Mouse (Mus musculus) stomach, embryonic 15.5 days (tissue): Measurements from ENCODE around the gene Cacng2. TPM values are rescaled to one million over a fixed set of nuclear protein-coding genes. Genes with fewer than 3 reads are reported as not detected.

Experiments
- ATAC-seq: fragments of 200-750 bp; cut with Nextera tagmentation; 2 replicates; pipeline ENCODE4 v1.8.0; 2017; ENCODE audit warnings: low read depth, moderate number of reproducible peaks, moderate TSS enrichment; ENCODE audit not compliant: insufficient read depth, low FRiP score
- H3K27ac ChIP-seq: fragments of 300-500 bp; sonication (generic); 2 replicates; pipeline ENCODE4 v1.5.1; 2015; ENCODE audit warnings: mild to moderate bottlenecking, inconsistent platforms
- H3K27me3 ChIP-seq: fragments of 300-500 bp; sonication (generic); replicated peaks from 2 replicates; pipeline ENCODE4 v1.6.1; 2015; ENCODE audit warnings: inconsistent platforms
- H3K36me3 ChIP-seq: fragments of 300-500 bp; sonication (generic); 2 replicates; pipeline ENCODE4 v1.6.1; 2015; ENCODE audit warnings: inconsistent platforms
- H3K4me1 ChIP-seq: fragments of 300-500 bp; sonication (generic); 2 replicates; pipeline ENCODE4 v1.6.1; 2015; ENCODE audit warnings: inconsistent platforms
- H3K4me2 ChIP-seq: fragments of 300-500 bp; sonication (generic); 2 replicates; pipeline ENCODE4 v1.6.1; 2015; ENCODE audit warnings: mild to moderate bottlenecking, inconsistent platforms
- H3K4me3 ChIP-seq: fragments of 300-500 bp; sonication (generic); replicated peaks from 2 replicates; pipeline ENCODE4 v1.5.1; 2015; ENCODE audit warnings: inconsistent platforms
- H3K9ac ChIP-seq: fragments of 300-500 bp; sonication (generic); 2 replicates; pipeline ENCODE4 v1.6.1; 2015; ENCODE audit warnings: inconsistent platforms
- H3K9me3 ChIP-seq: fragments of 300-500 bp; sonication (generic); 2 replicates; pipeline ENCODE4 v1.6.1; 2016; ENCODE audit warnings: inconsistent platforms
- WGBS: fragments of 180-500 bp; shearing (Covaris S2); methylation state at CpG from one replicate; pipeline ENCODE4 v1.1.7; 2015; 5-methylcytosine and 5-hydroxymethylcytosine counted together
- polyA plus RNA-seq: library from polyadenylated mRNA; unstranded; fragments of >200 nt; fragmentation: Nextera tagmentation; extraction: Ambion mirVana; gene quantifications from 2 replicates; pipeline ENCODE4 v1.2.1, GENCODE M21; 2015

Gene Cacng2
- polyA plus RNA-seq, 1 experiment from 2014 or later: 0.13 TPM

DNA sequence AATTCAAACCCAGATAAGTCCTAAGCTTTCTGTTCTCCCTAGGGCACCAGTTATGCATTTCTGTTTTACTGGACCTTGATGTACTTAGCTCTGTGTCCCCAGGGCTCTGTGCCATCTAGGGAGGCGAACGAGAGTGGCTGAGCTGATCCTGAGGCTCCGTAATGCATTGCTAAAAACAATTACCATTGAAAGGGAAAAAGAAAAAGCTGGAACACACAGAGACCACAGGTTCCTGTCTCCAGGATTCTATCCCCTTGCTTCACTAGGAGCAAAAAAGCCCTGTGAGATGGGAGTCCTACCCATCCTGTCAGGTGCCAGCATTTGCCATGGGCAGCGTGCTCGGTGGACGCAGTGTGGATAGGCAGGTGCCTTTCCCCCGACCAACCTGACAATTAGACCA, 38.4 kb downstream of the Cacng2 start:
- WGBS: 83% methylated on average over 7 of the region's 7 CpGs
- no peak overlapping the region for H3K4me3 ChIP-seq
- no peak for ATAC-seq
- H3K27ac ChIP-seq: no peak overlapping the region
- H3K4me1 ChIP-seq: no peaks in the 10 kb centered on the region
- H3K36me3 ChIP-seq: no peaks in the 10 kb centered on the region
- H3K9me3 ChIP-seq: no peaks in the 10 kb centered on the region
- H3K4me2 ChIP-seq: no peak overlapping the region
- H3K9ac ChIP-seq: no peak overlapping the region
- no peaks in the 10 kb centered on the region for H3K27me3 ChIP-seq

DNA sequence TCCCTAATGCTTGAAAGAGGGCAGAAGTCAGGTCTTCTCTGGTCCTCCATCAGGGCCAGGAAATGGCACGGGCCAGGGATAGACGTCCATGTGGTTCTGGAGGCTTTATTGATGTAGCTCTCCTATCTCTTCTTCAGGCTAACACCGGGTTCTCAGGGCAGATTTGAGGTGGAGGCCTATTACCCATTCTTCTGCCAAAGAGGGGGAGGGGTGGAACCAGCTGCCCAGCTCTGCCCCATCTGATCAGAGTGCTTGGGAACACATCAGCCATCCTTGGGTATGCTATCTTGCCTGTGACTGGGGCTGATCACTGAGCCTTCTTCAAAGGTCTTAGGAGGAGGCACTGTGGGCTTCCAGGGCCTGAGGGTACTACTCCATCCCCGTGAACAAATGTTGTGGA, 39.5 kb downstream of the Cacng2 start:
- H3K9me3 ChIP-seq: no peaks in the 10 kb centered on the region
- H3K27ac ChIP-seq: no peak overlapping the region
- H3K27me3 ChIP-seq: no peaks in the 10 kb centered on the region
- no peaks in the 10 kb centered on the region for H3K36me3 ChIP-seq
- no peak overlapping the region for H3K4me2 ChIP-seq
- H3K4me1 ChIP-seq: no peaks in the 10 kb centered on the region
- ATAC-seq: no peak
- H3K4me3 ChIP-seq: no peak overlapping the region
- 70% methylated on average over 4 of the region's 4 CpGs for WGBS
- no peak overlapping the region for H3K9ac ChIP-seq

DNA sequence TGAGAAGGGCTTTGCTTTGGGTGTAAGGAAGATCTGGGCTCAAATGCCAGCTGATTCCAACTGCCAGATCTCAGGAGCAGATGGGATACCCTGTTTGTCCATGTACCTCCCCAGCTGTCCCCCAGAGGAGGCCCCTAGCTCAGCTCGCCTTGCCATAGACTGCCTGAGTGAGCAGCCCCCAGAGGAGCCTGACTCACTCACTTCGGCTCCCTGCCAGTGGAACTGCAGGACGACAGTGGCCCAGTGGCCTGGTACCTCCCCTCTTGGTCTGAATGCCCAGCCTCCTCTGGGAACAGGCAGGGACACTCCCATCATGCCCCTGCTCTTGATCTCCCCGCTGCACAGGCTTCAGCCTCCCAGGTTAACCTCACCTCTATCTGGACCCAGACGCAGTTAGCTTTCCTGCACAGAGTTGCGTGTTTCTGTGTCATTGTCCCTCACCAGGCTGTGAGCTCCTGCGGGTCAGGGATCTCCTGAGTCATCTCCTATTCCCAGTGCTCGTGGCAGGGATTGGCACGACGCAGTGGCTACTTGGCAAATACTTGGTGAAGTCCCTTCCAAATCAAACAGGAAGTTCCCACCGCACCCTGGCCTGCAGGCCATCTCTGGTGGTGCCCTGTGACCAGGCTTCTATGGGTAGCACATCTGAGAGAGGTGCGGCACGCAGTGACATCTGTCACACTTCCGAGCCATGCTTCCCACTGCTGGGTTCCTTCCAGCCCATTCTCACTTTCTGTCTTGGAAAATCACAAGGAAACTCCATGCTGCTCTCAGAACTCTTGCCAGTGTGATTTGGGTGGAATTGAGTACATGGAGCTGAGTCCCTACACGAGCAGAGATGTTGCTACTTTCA, 40.8 kb downstream of the Cacng2 start:
- WGBS: 67% methylated on average over 15 of the region's 15 CpGs
- H3K4me2 ChIP-seq: no peak overlapping the region
- H3K27me3 ChIP-seq: no peaks in the 10 kb centered on the region
- H3K9ac ChIP-seq: no peak overlapping the region
- ATAC-seq: no peak
- no peak overlapping the region for H3K4me3 ChIP-seq
- no peaks in the 10 kb centered on the region for H3K9me3 ChIP-seq
- no peak overlapping the region for H3K27ac ChIP-seq
- H3K4me1 ChIP-seq: no peaks in the 10 kb centered on the region
- no peaks in the 10 kb centered on the region for H3K36me3 ChIP-seq

DNA sequence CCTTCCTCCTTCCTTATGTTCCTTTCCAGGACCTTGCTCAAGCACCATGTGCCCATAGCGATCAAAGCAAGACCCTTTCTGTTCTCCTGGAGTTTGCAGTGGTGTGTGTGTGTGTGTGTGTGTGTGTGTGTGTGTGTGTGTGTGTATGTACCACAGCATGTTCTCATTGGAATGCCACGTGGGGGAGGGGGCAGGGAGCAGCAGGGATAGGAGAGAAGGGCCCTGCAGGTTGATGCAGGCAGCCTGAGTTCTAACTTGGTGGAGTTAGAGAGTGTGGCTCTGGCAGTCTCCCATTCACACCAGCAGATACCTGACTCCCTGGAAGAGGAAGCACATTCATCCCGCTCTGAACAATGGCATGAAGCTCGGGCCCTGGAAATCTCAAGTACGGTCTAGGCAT, 41.6 kb downstream of the Cacng2 start:
- no peaks in the 10 kb centered on the region for H3K4me1 ChIP-seq
- 55% methylated on average over 4 of the region's 5 CpGs for WGBS
- H3K27ac ChIP-seq: no peak overlapping the region
- H3K27me3 ChIP-seq: no peaks in the 10 kb centered on the region
- no peaks in the 10 kb centered on the region for H3K36me3 ChIP-seq
- no peaks in the 10 kb centered on the region for H3K9me3 ChIP-seq
- ATAC-seq: no peak
- H3K4me2 ChIP-seq: no peak overlapping the region
- H3K9ac ChIP-seq: no peak overlapping the region
- H3K4me3 ChIP-seq: no peak overlapping the region

DNA sequence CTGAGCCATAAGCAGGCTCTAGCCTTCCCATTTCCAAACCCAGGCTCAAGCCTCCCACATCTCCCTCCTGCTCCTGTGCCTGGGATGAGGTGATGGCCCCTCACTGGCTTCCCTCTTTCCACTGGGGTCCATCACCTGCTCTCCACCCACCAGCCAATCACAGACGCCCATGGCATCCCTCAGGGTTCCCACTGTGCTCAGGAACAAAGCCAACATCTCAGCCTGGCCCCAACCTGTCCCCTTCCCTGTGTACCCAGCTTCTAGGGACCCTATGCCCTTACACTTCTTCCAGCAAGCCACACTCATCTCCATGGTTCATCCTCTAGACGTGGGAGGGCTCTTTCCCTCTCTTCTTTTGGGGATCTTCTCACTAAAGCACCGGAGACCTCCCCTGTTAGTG, 43.9 kb downstream of the Cacng2 start:
- no peaks in the 10 kb centered on the region for H3K27me3 ChIP-seq
- no peak overlapping the region for H3K27ac ChIP-seq
- WGBS: 38% methylated on average over 3 of the region's 3 CpGs
- no peak overlapping the region for H3K9ac ChIP-seq
- no peak overlapping the region for H3K4me3 ChIP-seq
- H3K4me1 ChIP-seq: no peaks in the 10 kb centered on the region
- ATAC-seq: no peak
- no peaks in the 10 kb centered on the region for H3K9me3 ChIP-seq
- H3K4me2 ChIP-seq: no peak overlapping the region
- H3K36me3 ChIP-seq: no peaks in the 10 kb centered on the region

DNA sequence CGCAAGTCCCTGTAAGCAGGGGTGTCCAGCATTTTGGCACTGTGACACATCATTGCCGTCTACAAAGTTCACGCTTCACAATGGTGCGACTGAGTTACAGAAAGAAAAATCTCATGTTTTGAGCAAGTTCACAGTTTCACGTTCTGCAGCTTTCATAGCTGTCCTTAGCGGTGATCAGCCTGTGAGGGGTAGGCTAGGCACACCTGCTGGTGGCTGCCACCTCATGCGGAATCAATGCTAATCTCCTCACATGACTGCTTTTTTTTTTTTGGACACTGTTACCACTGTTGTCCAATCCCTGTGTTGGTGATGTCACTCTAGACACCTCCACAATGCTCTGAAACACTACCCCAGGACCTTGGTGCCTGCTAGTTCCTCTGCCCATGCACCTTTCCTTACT, 46.7 kb downstream of the Cacng2 start:
- no peaks in the 10 kb centered on the region for H3K9me3 ChIP-seq
- H3K36me3 ChIP-seq: no peaks in the 10 kb centered on the region
- no peak overlapping the region for H3K4me3 ChIP-seq
- no peak overlapping the region for H3K27ac ChIP-seq
- whole genome bisulfite sequencing: 88% methylated on average over 7 of the region's 7 CpGs
- ATAC-seq: no peak
- no peaks in the 10 kb centered on the region for H3K27me3 ChIP-seq
- H3K9ac ChIP-seq: no peak overlapping the region
- no peak overlapping the region for H3K4me2 ChIP-seq
- no peaks in the 10 kb centered on the region for H3K4me1 ChIP-seq

DNA sequence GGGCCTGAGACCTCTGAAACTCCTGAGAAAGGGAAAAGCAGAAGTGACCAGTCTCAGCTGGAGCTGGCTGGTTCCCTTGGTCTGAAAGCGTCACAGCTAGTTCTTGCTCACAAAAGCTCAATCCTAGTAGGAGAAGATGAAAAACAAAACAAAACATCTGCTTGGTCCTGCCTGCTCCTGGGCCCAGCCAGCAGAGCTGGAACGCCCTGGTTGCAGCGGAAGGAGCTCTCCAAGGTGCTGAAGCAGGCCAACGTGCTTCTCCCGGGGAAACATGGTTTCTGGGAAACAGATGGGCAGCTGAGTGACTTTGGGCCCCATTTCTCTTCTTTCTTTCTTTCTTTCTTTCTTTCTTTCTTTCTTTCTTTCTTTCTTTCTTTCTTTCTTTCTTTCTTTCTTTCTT, 53.4 kb downstream of the Cacng2 start:
- Histone ChIP-seq H3K36me3 (no peaks in the 10 kb centered on the region), H3K4me2 (no peak overlapping the region), H3K4me1 (no peaks in the 10 kb centered on the region), H3K27me3 (no peaks in the 10 kb centered on the region), H3K27ac (no peak overlapping the region), H3K9me3 (no peaks in the 10 kb centered on the region), H3K9ac (no peak overlapping the region), H3K4me3 (no peak overlapping the region)
- ATAC-seq: no peak
- WGBS: 1% methylated on average over 5 of the region's 5 CpGs

DNA sequence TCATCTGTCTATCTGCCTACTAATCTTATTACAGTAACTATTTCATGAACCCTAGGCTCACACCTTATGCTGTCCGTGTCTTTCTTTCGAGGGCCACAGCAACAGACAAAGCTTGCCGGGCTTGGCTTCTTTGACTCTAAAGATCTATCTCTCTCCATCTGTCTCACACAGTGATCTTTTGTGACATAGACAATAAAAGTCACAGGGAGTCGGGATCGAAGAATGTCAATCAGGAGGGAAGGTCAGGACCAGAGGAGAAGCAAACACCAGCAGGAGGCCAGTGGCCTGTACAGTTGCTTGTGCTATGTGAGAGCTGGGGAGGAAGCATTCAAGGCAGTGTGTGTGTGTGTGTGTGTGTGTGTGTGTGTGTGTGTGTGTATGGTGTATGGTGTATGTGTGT, 54.3 kb downstream of the Cacng2 start:
- no peaks in the 10 kb centered on the region for H3K36me3 ChIP-seq
- no peak overlapping the region for H3K4me2 ChIP-seq
- H3K9ac ChIP-seq: no peak overlapping the region
- no peak for ATAC-seq
- H3K9me3 ChIP-seq: no peaks in the 10 kb centered on the region
- no peaks in the 10 kb centered on the region for H3K27me3 ChIP-seq
- H3K4me3 ChIP-seq: no peak overlapping the region
- H3K4me1 ChIP-seq: no peaks in the 10 kb centered on the region
- no peak overlapping the region for H3K27ac ChIP-seq
- 81% methylated on average over 5 of the region's 5 CpGs for WGBS

DNA sequence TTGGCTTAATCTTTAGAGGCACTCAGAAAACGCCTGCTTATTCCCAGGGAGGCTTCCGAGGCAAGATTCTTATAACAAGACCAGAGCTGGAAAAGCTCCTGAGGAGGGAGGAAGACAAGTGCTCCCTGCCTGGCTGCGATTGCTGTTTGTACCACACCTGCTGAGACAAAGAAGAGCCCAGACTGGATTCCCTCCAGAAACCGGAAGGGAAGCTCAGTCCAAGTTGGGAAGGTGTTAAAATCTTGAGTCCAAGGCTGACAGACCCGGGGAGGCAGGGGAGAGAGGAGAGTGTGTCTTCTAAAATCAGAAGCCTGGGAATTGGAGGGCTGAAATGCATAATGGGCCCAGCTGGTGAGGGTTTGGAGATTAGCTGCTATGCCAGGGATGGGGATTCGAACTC, 55.5 kb downstream of the Cacng2 start:
- H3K9me3 ChIP-seq: no peaks in the 10 kb centered on the region
- H3K36me3 ChIP-seq: no peaks in the 10 kb centered on the region
- H3K4me1 ChIP-seq: no peaks in the 10 kb centered on the region
- no peak overlapping the region for H3K9ac ChIP-seq
- 45% methylated on average over 6 of the region's 6 CpGs for WGBS
- no peak overlapping the region for H3K27ac ChIP-seq
- no peak overlapping the region for H3K4me3 ChIP-seq
- ATAC-seq: no peak
- no peak overlapping the region for H3K4me2 ChIP-seq
- H3K27me3 ChIP-seq: no peaks in the 10 kb centered on the region

DNA sequence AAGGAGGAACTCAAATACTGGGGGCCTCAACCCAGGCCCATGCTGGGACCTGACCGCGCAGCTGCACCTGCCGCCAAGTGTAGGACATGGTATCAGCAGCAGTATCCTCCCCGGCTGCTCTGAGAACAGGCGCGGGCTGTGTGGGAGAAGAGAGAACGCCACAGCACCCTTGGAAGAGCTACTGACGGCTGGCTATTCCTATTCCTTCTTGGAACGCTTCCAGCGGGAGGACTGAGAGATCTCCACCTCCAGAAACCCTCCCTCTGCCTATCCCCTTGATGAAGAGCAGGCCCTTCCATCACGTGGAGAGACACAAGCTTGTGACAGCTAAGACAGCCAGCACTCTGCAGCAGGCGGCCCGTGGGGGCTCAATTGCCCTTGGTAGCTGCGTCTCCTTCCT, 57.4 kb downstream of the Cacng2 start:
- Histone ChIP-seq H3K4me3 (no peak overlapping the region), H3K9ac (no peak overlapping the region), H3K9me3 (no peaks in the 10 kb centered on the region), H3K27me3 (no peaks in the 10 kb centered on the region), H3K36me3 (no peaks in the 10 kb centered on the region), H3K4me1 (no peaks in the 10 kb centered on the region), H3K27ac (no peak overlapping the region), H3K4me2 (no peak overlapping the region)
- ATAC-seq: no peak
- WGBS: 61% methylated on average over 14 of the region's 14 CpGs

DNA sequence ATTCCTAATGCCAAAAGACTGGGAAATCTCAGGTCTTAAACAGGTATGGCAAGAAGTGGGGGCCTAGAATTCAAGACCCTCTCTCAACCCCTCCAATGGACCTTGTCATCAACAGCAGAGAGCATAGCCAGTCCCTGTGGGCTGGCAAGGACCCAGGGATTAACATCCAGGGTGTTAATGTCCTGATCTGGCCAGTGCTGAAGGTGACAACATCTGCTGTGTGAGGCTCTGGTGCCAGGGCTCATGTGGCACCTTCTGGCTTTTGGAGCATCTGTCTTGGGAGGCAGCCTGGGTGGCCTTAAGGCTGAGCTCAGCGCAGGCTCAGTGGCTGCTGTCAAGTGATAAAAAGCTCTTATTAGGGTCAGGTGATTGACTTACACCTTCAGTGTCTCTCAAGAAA, 62.9 kb downstream of the Cacng2 start:
- ATAC-seq: no peak
- Histone ChIP-seq H3K27me3 (no peaks in the 10 kb centered on the region), H3K4me2 (no peak overlapping the region), H3K4me1 (no peaks in the 10 kb centered on the region), H3K4me3 (no peak overlapping the region), H3K9ac (no peak overlapping the region), H3K27ac (no peak overlapping the region), H3K36me3 (no peaks in the 10 kb centered on the region), H3K9me3 (no peaks in the 10 kb centered on the region)
- 66% methylated on average over 1 of the region's 1 CpGs for WGBS

DNA sequence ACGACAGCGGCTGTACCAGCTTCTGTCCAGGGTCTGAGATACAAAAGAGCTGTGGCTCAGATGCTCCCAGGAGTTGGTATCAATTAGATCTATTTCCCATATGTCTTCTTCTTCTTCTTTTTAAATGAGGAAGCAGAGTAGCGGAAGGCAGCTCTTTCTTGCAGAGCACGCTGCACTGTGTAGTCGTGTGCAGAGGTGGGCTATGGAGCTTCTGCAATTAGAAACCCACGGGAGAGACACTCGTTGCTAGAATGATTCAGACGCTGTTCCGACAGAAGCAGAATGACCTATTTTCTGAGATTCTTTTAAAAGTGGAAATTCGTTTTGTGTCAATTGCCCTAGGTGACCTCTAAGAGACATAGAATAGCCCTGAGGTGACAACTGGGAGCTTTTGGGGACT, 69.1 kb downstream of the Cacng2 start:
- H3K27ac ChIP-seq: no peak overlapping the region
- H3K9ac ChIP-seq: no peak overlapping the region
- H3K9me3 ChIP-seq: no peaks in the 10 kb centered on the region
- H3K4me2 ChIP-seq: no peak overlapping the region
- no peaks in the 10 kb centered on the region for H3K36me3 ChIP-seq
- ATAC-seq: no peak
- H3K4me1 ChIP-seq: no peaks in the 10 kb centered on the region
- 83% methylated on average over 10 of the region's 10 CpGs for WGBS
- no peak overlapping the region for H3K4me3 ChIP-seq
- no peaks in the 10 kb centered on the region for H3K27me3 ChIP-seq

DNA sequence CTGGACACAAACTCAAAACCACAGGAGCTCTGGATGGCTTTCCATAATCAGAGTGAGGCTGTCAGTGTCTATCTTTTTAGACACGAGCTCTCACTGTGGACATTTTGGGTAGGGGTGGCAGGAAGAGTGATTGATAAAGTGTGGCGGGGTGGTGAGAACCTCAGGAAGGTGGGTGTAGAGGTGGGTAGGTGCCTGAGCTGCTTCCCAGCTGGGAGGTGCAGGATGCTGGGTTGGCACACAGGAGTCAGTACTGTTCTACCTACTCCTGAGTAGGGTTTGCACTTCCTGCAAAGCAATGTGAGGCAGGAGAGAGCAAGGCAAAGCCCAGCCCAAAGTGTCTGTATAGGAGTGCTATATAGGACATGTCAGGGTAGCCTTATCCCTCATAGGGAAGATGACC, 69.9 kb downstream of the Cacng2 start:
- no peak overlapping the region for H3K9ac ChIP-seq
- no peaks in the 10 kb centered on the region for H3K4me1 ChIP-seq
- H3K27me3 ChIP-seq: no peaks in the 10 kb centered on the region
- ATAC-seq: no peak
- H3K27ac ChIP-seq: no peak overlapping the region
- no peak overlapping the region for H3K4me2 ChIP-seq
- H3K36me3 ChIP-seq: no peaks in the 10 kb centered on the region
- H3K9me3 ChIP-seq: no peaks in the 10 kb centered on the region
- 78% methylated on average over 2 of the region's 2 CpGs for WGBS
- no peak overlapping the region for H3K4me3 ChIP-seq
